Mouse (Mus musculus) heart, postnatal 0 days (tissue): ENCODE data around the gene Tarbp2. TPM values are rescaled to one million over a fixed set of nuclear protein-coding genes. Genes with fewer than 3 reads are reported as not detected.

Experiments
- ATAC-seq: fragments of 200-750 bp; cut with Nextera tagmentation; 2 replicates; pipeline ENCODE4 v1.8.0; 2017; ENCODE audit warnings: low read depth, moderate number of reproducible peaks, moderate library complexity; ENCODE audit not compliant: insufficient read depth
- DNase-seq: peaks from one replicate; pipeline ENCODE4 v3.0.0-alpha.2; 2016; ENCODE audit warnings: low spot score
- H3K27ac ChIP-seq: fragments of 300-500 bp; sonication (generic); 2 replicates; pipeline ENCODE4 v1.5.1; 2014; ENCODE audit warnings: low read depth, mild to moderate bottlenecking
- H3K27me3 ChIP-seq: fragments of 300-500 bp; sonication (generic); 2 replicates; pipeline ENCODE4 v1.6.1; 2014; ENCODE audit warnings: low read length, mixed read lengths; ENCODE audit not compliant: control insufficient read depth, insufficient read depth
- H3K36me3 ChIP-seq: fragments of 300-500 bp; sonication (generic); replicated peaks from 2 replicates; pipeline ENCODE4 v1.6.1; 2014; ENCODE audit warnings: low read length, mixed read lengths; ENCODE audit not compliant: control insufficient read depth, insufficient read depth
- H3K4me1 ChIP-seq: fragments of 300-500 bp; sonication (generic); 2 replicates; pipeline ENCODE4 v1.6.1; 2014; ENCODE audit warnings: antibody characterized with exemption; ENCODE audit not compliant: control insufficient read depth, insufficient read depth
- H3K4me2 ChIP-seq: fragments of 300-500 bp; sonication (generic); 2 replicates; pipeline ENCODE4 v1.6.1; 2014; ENCODE audit warnings: low read depth, mild to moderate bottlenecking, low read length, moderate library complexity
- H3K4me3 ChIP-seq: fragments of 300-500 bp; sonication (generic); 2 replicates; pipeline ENCODE4 v1.5.1; 2014; ENCODE audit warnings: low read depth, low read length
- H3K9ac ChIP-seq: fragments of 300-500 bp; sonication (generic); replicated peaks from 2 replicates; pipeline ENCODE4 v1.6.1; 2014; ENCODE audit warnings: low read depth, low read length, mixed read lengths
- H3K9me3 ChIP-seq: fragments of 300-500 bp; sonication (generic); replicated peaks from 2 replicates; pipeline ENCODE4 v1.6.1; 2016; ENCODE audit warnings: low read length; ENCODE audit not compliant: control insufficient read depth
- CTCF ChIP-seq: IDR thresholded peaks from 2 replicates; pipeline ENCODE4 v1.5.1; 2016; ENCODE audit warnings: antibody characterized with exemption, control low read depth, low read depth
- EP300 ChIP-seq: IDR thresholded peaks from 2 replicates; pipeline ENCODE4 v1.6.1; 2016; ENCODE audit warnings: antibody characterized with exemption, low read depth
- WGBS: fragments of 180-500 bp; shearing (Covaris S2); extraction: QIAGEN DNeasy Blood & Tissue Kit; methylation state at CpG from one replicate; pipeline ENCODE4 v1.1.7; 2014; 5-methylcytosine and 5-hydroxymethylcytosine counted together
- polyA plus RNA-seq: library from polyadenylated mRNA; unstranded; fragments of >200 nt; fragmentation: Nextera tagmentation; extraction: Ambion mirVana; gene quantifications from 2 replicates; pipeline ENCODE4 v1.2.1, GENCODE M21; 2015
- total RNA-seq: library from RNA; depleted of rRNA; stranded (reverse); fragments of >200 nt; gene quantifications from 2 replicates; pipeline ENCODE4 v1.2.3, GENCODE M21; 2014; ENCODE audit warnings: low replicate concordance; rRNA removed

The Tarbp2 gene
- total RNA-seq (73.7 and 74.9 TPM in 2 replicates), polyA plus RNA-seq (65.4 and 68.5 TPM in 2 replicates)

DNA sequence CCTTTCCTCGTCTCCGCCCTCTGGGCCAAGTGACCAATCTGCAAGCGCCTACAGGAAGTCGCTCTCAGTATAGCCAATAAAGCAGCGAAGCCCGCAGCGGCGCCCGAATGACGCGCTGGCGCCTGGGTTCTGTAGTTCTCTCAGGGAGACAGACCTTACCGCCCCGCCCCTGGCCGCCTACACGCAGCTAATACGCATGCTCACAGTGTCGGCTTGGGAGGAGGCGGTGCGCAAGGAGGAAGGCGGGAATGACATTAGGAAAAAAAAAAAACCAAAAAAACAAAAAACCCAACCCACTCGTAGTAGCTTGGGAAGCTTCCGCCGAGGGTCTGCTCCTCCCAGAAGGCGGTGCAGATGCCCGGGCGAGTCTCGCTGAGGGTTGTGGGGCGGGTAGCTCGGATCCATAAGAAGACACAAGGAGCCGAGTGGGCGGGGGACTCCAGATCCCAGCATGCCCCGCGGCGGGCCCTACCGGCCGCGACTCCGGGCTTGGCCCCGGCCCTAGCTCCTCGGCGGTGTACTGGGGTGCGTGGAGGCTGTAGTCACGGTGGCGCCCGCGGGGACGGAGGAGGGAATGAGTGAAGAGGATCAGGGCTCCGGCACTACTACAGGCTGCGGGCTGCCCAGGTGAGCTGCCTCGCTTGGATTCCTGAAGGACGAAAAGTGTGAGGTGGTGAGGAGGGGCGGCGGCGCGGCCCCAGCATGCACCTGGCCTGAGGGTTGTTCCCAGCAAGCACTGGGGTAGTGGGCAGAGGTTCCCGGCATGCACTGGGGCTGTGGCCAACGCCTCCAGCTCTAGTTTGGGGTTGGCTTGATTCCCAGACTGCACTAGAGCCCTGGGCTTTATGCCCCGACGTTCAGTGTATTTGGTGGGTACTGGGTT is at the start of gene Tarbp2:
Gene Tarbp2 (plus strand): TSS at position 217 of the 883 bp plus-strand sequence.
- TF ChIP-seq CTCF = no peak
- TF ChIP-seq EP300 = peak; percentile 91
- Histone ChIP-seq H3K27ac (peak within 1 kb of the TSS; percentile 99), H3K9ac (peak within 1 kb of the TSS; percentile 79), H3K9me3 (no peaks in the 10 kb centered on the region), H3K4me2 (peak within 1 kb of the TSS; percentile 93), H3K4me3 (peak within 1 kb of the TSS; percentile 61), H3K36me3 (peaks cover 17% of the 10 kb centered on the region), H3K27me3 (no peaks in the 10 kb centered on the region), H3K4me1 (peaks cover 23% of the 10 kb centered on the region)
- peak; percentile 99 for DNase-seq
- WGBS = under 1% methylated on average over 60 of the region's 60 CpGs
- peak; percentile 88 for ATAC-seq

DNA sequence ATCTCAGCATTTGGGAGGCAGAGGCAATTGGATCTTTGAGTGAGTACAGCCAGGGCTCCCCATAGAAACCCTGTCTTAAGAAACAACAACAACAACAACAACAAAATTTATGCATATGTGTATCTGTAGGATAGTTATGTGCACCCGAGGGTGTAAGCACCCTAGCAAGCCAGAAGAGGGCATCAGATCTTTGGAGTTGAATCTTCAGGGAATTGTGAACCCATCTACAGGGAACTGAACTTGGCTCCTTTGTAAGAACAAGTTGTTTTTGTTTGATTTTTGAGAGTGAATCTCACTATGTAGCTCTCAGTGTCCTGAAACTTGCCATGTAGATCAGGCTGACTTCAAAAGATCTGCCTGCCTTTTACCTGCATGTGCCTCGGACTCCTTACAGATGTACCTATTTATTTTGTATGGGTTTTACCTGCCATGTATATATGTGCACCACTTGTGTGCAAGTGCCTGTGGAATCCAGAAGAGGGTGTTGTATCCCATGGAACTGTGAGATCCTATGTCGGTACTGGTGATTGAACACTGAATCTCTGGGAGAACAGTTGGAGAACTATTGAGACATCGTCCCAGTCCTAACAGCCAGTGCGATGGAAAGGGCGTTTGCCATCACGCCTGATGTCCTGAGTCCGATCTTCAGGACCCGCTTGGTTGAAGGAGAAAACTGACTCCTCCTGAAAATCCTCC is 49.2 kb upstream of the Tarbp2 start:
- WGBS = 93% methylated on average over 9 of the region's 9 CpGs
- H3K27me3 ChIP-seq = no peaks in the 10 kb centered on the region
- H3K9me3 ChIP-seq = no peaks in the 10 kb centered on the region
- DNase-seq = no peak
- ATAC-seq = no peak
- peaks cover 3% of the 10 kb centered on the region; the same call in 1 of the 2 replicates for H3K36me3 ChIP-seq
- H3K4me2 ChIP-seq = no peak overlapping the region
- TF ChIP-seq CTCF (no peak), EP300 (no peak)
- no peak overlapping the region for H3K4me3 ChIP-seq
- H3K9ac ChIP-seq = no peak overlapping the region
- H3K27ac ChIP-seq = no peak overlapping the region
- peaks cover 14% of the 10 kb centered on the region for H3K4me1 ChIP-seq

DNA sequence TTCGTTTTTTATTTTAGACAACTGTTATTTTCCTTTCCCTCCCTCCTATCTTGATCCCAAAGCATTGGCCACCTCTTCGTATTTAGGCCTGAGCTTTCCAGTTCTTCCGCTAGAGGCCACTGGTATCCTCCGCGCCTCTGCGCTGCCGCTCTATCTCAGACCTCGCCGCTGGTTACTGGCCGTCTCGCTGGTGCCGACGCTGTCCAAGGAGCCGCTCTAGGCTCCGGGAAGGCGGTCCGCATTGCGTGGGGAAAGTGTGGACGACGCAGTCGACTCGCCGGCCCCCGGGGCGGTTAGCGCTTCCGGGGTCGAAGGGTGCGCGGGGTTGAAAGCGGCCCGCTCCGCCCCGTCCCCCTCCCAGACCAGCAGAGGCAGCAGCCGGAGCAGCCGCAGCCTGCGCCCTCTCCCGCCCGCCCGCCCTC is 47.8 kb upstream of the Tarbp2 start, which contains the start of gene Pcbp2:
Gene Pcbp2 (plus strand): TSS at position 357 of the 422 bp plus-strand sequence.
- H3K27ac ChIP-seq = peak within 1 kb of the TSS; percentile 96
- DNase-seq = peak; percentile 98

DNA sequence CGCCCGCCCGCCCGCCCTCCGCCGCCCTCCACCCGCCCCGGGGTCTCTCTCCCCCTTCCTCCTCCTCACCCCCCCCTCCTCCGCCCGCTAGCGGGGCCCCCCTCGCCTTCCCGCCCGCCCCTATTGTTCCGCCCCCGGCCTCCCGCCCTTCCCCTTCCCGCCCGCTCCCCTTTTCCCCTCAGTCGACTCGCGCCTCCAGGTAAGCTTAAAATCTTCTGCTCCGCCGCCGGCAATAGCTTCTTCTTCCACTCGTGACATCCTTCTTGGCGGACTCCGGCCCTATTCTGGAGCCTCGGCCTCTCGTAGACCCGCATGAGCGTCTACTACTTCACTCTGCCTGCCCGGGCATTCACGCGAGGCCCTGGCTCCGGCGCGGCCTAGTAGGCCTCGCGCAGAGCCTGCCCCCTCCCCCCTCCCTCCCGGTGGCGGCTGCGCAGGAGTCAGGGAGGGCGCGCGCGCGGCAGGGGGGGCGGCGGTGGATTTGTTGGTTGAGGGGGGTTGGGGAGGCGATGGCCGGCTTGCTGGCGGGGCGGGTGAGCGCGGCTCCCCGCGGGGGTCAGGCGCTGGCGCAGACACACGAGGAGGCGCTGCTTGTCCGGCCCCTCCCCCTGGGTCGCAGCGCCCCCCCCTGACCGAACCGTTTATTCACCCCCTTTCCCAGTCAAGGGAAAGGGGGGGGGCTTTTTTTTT is 47.2 kb upstream of the Tarbp2 start:
- DNase-seq = peak; percentile 77
- Histone ChIP-seq H3K27ac (peak overlapping the region; percentile 96), H3K4me2 (peak overlapping the region; percentile 64), H3K9me3 (no peaks in the 10 kb centered on the region), H3K4me1 (peaks cover 14% of the 10 kb centered on the region), H3K36me3 (peaks cover 22% of the 10 kb centered on the region), H3K9ac (peak overlapping the region; percentile 93), H3K4me3 (peak overlapping the region; percentile 87), H3K27me3 (no peaks in the 10 kb centered on the region)
- TF ChIP-seq EP300 (0 out of 2 replicates have a peak, but pooled peaks have one; percentile 22), CTCF (no peak; the same call in 1 of the 2 replicates)
- peak; percentile 72 for ATAC-seq
- 0% methylated on average over 30 of the region's 67 CpGs for WGBS

More for the DNA sequence above, 47.8 kb upstream of the Tarbp2 start, which contains the start of gene Pcbp2:
- ATAC-seq = peak; percentile 98
- Histone ChIP-seq H3K4me3 (peak within 1 kb of the TSS; percentile 87), H3K9me3 (no peaks in the 10 kb centered on the region), H3K9ac (peak within 1 kb of the TSS; percentile 93), H3K4me1 (peaks cover 14% of the 10 kb centered on the region), H3K36me3 (peaks cover 17% of the 10 kb centered on the region), H3K27me3 (no peaks in the 10 kb centered on the region), H3K4me2 (peak within 1 kb of the TSS; percentile 64)
- TF ChIP-seq EP300 (no peak), CTCF (peak; percentile 88)
- under 1% methylated on average over 32 of the region's 40 CpGs for WGBS

DNA sequence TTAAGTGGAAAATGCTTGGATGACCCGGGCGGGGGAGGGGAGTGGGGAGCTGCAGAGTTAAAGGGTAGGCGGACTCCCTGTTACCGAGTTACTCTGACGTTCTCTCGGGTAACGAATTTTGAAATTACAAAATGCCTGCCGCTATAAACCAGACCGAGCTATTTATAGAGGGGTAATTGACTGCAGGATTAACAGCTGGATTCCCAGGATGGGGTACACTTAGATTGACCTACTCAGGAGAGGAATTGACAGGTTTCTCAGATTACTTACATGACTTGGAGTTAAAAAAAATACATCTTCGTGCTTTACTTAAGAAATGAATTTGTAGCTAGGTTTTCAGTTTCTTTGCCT is 46.7 kb upstream of the Tarbp2 start:
- no peaks in the 10 kb centered on the region for H3K9me3 ChIP-seq
- WGBS = 1% methylated on average over 10 of the region's 10 CpGs
- ATAC-seq = 0 out of 2 replicates have a peak, but pooled peaks have one; percentile 3
- no peaks in the 10 kb centered on the region for H3K27me3 ChIP-seq
- H3K4me1 ChIP-seq = peaks cover 14% of the 10 kb centered on the region
- peaks cover 28% of the 10 kb centered on the region for H3K36me3 ChIP-seq
- no peak for TF ChIP-seq EP300
- TF ChIP-seq CTCF = no peak
- peak overlapping the region; percentile 96 for H3K27ac ChIP-seq
- H3K9ac ChIP-seq = peak overlapping the region; percentile 93
- H3K4me2 ChIP-seq = peak overlapping the region; percentile 64
- peak; percentile 74 for DNase-seq
- peak overlapping the region; percentile 87 for H3K4me3 ChIP-seq
